Mouse (Mus musculus) ES-Bruce4 (cell line): ENCODE data around the gene Epb41l1. TPM values are rescaled to one million over a fixed set of nuclear protein-coding genes. Genes with fewer than 3 reads are reported as not detected.

ENCODE experiments used
- H3K27ac ChIP-seq: 2 replicates; pipeline ENCODE4 v1.5.1; 2012; ENCODE audit warnings: low read length, inconsistent platforms; ENCODE audit not compliant: insufficient read depth
- H3K27me3 ChIP-seq: 2 replicates; pipeline ENCODE4 v1.6.1; 2012; ENCODE audit warnings: mild to moderate bottlenecking, low read length, inconsistent platforms; ENCODE audit not compliant: control insufficient read depth, poor library complexity, insufficient read depth, severe bottlenecking
- H3K36me3 ChIP-seq: 2 replicates; pipeline ENCODE4 v1.6.1; 2012; ENCODE audit warnings: inconsistent platforms, mild to moderate bottlenecking, low read length, moderate library complexity; ENCODE audit not compliant: control insufficient read depth, poor library complexity, insufficient read depth, severe bottlenecking
- H3K4me1 ChIP-seq: one replicate; pipeline ENCODE4 v1.8.1; 2011; ENCODE audit warnings: low read length; ENCODE audit not compliant: control insufficient read depth, insufficient read depth
- H3K4me3 ChIP-seq: 2 replicates; pipeline ENCODE4 v1.5.1; 2011; ENCODE audit warnings: low read depth, mild to moderate bottlenecking, low read length
- H3K9ac ChIP-seq: 2 replicates; pipeline ENCODE4 v1.6.1; 2012; ENCODE audit warnings: low read depth, mild to moderate bottlenecking, inconsistent platforms; ENCODE audit not compliant: poor library complexity, severe bottlenecking
- H3K9me3 ChIP-seq: replicated peaks from 2 replicates; pipeline ENCODE4 v1.6.1; 2012; ENCODE audit warnings: mild to moderate bottlenecking, low read length, inconsistent platforms; ENCODE audit not compliant: control insufficient read depth, poor library complexity, insufficient read depth, severe bottlenecking
- CTCF ChIP-seq: IDR thresholded peaks from one replicate; pipeline ENCODE4 v1.8.1; 2011; ENCODE audit warnings: low read depth, low read length
- EP300 ChIP-seq: IDR thresholded peaks from 2 replicates; pipeline ENCODE4 v1.6.1; 2011; ENCODE audit warnings: low read depth, low read length; ENCODE audit not compliant: insufficient read depth
- POLR2A ChIP-seq: IDR thresholded peaks from one replicate; pipeline ENCODE4 v1.8.1; 2011; ENCODE audit warnings: low read length; ENCODE audit not compliant: insufficient read depth
- polyA plus RNA-seq: library from polyadenylated mRNA; stranded (reverse); fragments of >200 nt; gene quantifications from 2 replicates; pipeline ENCODE4 v1.2.4, GENCODE M21; 2011; ENCODE audit warnings: low read depth; ENCODE audit not compliant: missing spikeins, insufficient read depth, insufficient read length

Epb41l1 gene
- polyA plus RNA-seq, 1 experiment, result 23.6 TPM

DNA sequence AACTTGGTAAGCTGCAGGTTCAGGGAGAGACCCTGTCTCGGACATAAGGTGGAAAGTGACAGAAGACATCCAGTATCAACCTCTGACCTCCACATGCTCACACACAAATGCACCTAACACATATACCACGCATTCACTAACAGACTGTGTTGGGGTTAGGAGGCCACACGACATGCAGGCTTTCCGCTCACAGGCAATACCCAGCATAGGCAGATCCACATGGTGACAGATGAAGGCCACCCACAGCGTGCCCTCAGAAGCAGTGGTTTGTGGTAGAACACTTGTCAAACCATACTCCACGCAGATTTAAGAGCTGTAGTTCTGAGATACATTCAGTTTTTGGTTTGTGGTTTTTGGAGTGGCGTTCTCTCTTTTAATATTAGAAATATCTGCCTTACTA is 147.9 kb downstream of the Epb41l1 start:
- Histone ChIP-seq H3K4me1 (no peaks in the 10 kb centered on the region), H3K27ac (no peak overlapping the region), H3K4me3 (no peak overlapping the region), H3K9ac (no peak overlapping the region), H3K36me3 (peaks cover 22% of the 10 kb centered on the region), H3K9me3 (no peaks in the 10 kb centered on the region), H3K27me3 (no peaks in the 10 kb centered on the region)
- TF ChIP-seq POLR2A, result no peak
- TF ChIP-seq EP300, result no peak
- TF ChIP-seq CTCF, result no peak

- Histone ChIP-seq H3K9me3 (no peaks in the 10 kb centered on the region), H3K36me3 (peaks cover 18% of the 10 kb centered on the region), H3K4me3 (no peak overlapping the region), H3K9ac (no peak overlapping the region), H3K4me1 (no peaks in the 10 kb centered on the region), H3K27me3 (no peaks in the 10 kb centered on the region), H3K27ac (no peak overlapping the region)
- TF ChIP-seq CTCF, result no peak
- no peak for TF ChIP-seq POLR2A
Observed at GRCm38 (mm10) chr2:156569261-156569660, 148.6 kb downstream of the Epb41l1 start.

DNA sequence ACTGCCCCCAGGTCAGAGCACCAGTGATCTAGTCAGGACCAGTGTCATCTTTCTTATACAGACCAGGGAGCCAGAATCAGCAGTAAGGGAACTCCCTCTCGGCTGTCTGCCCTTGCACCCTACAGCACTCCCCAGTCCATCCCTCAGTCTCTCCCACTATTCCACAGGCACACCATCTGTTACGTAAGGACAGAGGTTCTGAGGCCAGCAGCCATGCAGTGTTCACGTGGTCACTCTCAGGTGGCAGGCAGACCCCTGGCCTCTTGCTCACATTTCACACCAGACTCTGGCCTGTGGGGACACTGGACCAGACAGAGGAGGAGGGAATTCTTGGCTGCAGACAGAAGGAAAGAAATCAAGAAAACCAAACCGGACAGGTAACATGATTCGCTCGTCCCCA is 150.8 kb downstream of the Epb41l1 start:
- Histone ChIP-seq H3K9ac (no peak overlapping the region), H3K9me3 (no peaks in the 10 kb centered on the region), H3K4me3 (no peak overlapping the region), H3K27me3 (no peaks in the 10 kb centered on the region), H3K27ac (no peak overlapping the region), H3K4me1 (no peaks in the 10 kb centered on the region), H3K36me3 (peaks cover 16% of the 10 kb centered on the region)
- TF ChIP-seq CTCF (no peak), EP300 (no peak), POLR2A (no peak)

DNA sequence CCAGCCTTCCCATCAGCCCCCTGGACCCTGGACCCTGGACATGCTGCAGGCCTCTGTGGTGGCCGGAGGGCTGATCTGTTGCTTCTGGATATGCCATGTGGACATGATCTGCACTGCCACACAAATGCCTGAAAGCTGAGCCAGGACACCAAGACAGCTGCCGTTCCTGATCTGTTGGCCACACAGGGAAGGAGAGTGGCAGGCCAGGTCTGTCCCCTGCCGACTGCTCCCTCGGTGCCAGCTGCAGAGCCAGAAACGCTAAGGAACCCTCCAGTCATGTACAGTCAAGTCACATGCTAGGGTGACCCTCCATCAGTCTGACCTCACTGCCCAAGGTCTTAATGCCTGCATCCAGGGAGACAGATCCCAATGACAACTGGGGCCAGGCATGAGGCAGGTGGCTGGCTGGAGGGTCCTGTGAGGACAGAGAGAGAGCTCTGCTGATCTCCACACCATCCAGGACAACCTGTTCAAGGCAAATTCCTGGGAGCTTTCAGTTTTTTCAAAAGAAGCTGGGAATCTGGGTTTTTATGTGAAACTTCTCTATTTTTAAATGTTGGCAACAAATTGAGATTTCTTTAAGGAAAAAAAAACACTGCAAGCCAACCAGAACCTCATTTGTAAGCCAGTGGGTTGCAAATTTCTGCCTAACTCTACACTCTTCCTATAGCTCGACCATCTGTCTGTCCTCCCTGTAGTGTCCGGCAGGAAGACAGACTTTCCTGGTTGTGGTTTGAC is 156.3 kb downstream of the Epb41l1 start:
- TF ChIP-seq EP300 (no peak), POLR2A (no peak), CTCF (no peak)
- H3K9ac ChIP-seq, result no peak overlapping the region
- H3K36me3 ChIP-seq, result no peaks in the 10 kb centered on the region
- no peaks in the 10 kb centered on the region for H3K9me3 ChIP-seq
- no peaks in the 10 kb centered on the region for H3K27me3 ChIP-seq
- no peak overlapping the region for H3K4me3 ChIP-seq
- no peaks in the 10 kb centered on the region for H3K4me1 ChIP-seq
- H3K27ac ChIP-seq, result no peak overlapping the region

- no peak for TF ChIP-seq CTCF
- no peak for TF ChIP-seq EP300
- TF ChIP-seq POLR2A, result no peak
Observed at GRCm38 (mm10) chr2:156580507-156580906, 159.8 kb downstream of the Epb41l1 start.

GRCm38 (mm10) chr2:156581244-156581643 is 160.5 kb downstream of the Epb41l1 start:
- H3K27me3 ChIP-seq, result no peaks in the 10 kb centered on the region
- H3K36me3 ChIP-seq, result no peaks in the 10 kb centered on the region
- no peak overlapping the region for H3K27ac ChIP-seq
- no peak overlapping the region for H3K4me3 ChIP-seq
- TF ChIP-seq POLR2A, result no peak
- no peak for TF ChIP-seq CTCF
- TF ChIP-seq EP300, result no peak
- H3K4me1 ChIP-seq, result no peaks in the 10 kb centered on the region
- H3K9ac ChIP-seq, result no peak overlapping the region
- H3K9me3 ChIP-seq, result no peaks in the 10 kb centered on the region

More at GRCm38 (mm10) chr2:156580507-156580906, 159.8 kb downstream of the Epb41l1 start:
- H3K9ac ChIP-seq, result no peak overlapping the region
- H3K4me3 ChIP-seq, result no peak overlapping the region
- H3K36me3 ChIP-seq, result no peaks in the 10 kb centered on the region
- H3K9me3 ChIP-seq, result no peaks in the 10 kb centered on the region
- no peaks in the 10 kb centered on the region for H3K4me1 ChIP-seq
- no peak overlapping the region for H3K27ac ChIP-seq
- no peaks in the 10 kb centered on the region for H3K27me3 ChIP-seq
